Mouse (Mus musculus) ZHBTc4 (cell line): ENCODE results near the gene Nkain2.

Experiments
- DNase-seq: peaks from one replicate; pipeline ENCODE4 v3.0.0-alpha.2; 2011; ENCODE audit warnings: low read depth, low spot score

Gene Nkain2

GRCm38 (mm10) chr10:32576559-32577275 is 313.5 kb downstream of the Nkain2 start:
- no peak for DNase-seq

GRCm38 (mm10) chr10:32557673-32558072 is 332.6 kb downstream of the Nkain2 start:
- DNase-seq: no peak

- DNase-seq: no peak
Observed at GRCm38 (mm10) chr10:32536057-32536456, 354.2 kb downstream of the Nkain2 start.

- DNase-seq: no peak
Observed at GRCm38 (mm10) chr10:32510821-32511220, 379.4 kb downstream of the Nkain2 start.

GRCm38 (mm10) chr10:32494591-32495182 is 395.6 kb downstream of the Nkain2 start:
- no peak for DNase-seq

GRCm38 (mm10) chr10:32493600-32493999 is 396.7 kb downstream of the Nkain2 start:
- no peak for DNase-seq

- DNase-seq: no peak
Observed at GRCm38 (mm10) chr10:32462726-32463125, 427.5 kb downstream of the Nkain2 start.

GRCm38 (mm10) chr10:32439932-32440519 is 450.2 kb downstream of the Nkain2 start:
- DNase-seq: no peak

- no peak for DNase-seq
Observed at GRCm38 (mm10) chr10:32414228-32414627, 476.0 kb downstream of the Nkain2 start.

- no peak for DNase-seq
Observed at GRCm38 (mm10) chr10:32411331-32411730, 478.9 kb downstream of the Nkain2 start.

GRCm38 (mm10) chr10:32400961-32401360 is 489.3 kb downstream of the Nkain2 start:
- no peak for DNase-seq

GRCm38 (mm10) chr10:32393859-32394521 is 496.3 kb downstream of the Nkain2 start:
- no peak for DNase-seq

- DNase-seq: no peak
Observed at GRCm38 (mm10) chr10:32393326-32393725, 496.9 kb downstream of the Nkain2 start.

- no peak for DNase-seq
Observed at GRCm38 (mm10) chr10:32312754-32313153, 577.5 kb downstream of the Nkain2 start.

GRCm38 (mm10) chr10:32301024-32301597 is 589.2 kb downstream of the Nkain2 start:
- no peak for DNase-seq

- DNase-seq: no peak
Observed at GRCm38 (mm10) chr10:32290487-32290886, 599.8 kb downstream of the Nkain2 start.

- DNase-seq: no peak
Observed at GRCm38 (mm10) chr10:32283690-32284089, 606.6 kb downstream of the Nkain2 start.

GRCm38 (mm10) chr10:32243266-32243882 is 646.9 kb downstream of the Nkain2 start:
- no peak for DNase-seq

GRCm38 (mm10) chr10:32241168-32241567 is 649.1 kb downstream of the Nkain2 start:
- no peak for DNase-seq

- DNase-seq: no peak
Observed at GRCm38 (mm10) chr10:32182951-32183350, 707.3 kb downstream of the Nkain2 start.

GRCm38 (mm10) chr10:32091354-32091753 is 798.9 kb downstream of the Nkain2 start:
- DNase-seq: peak; percentile 48

GRCm38 (mm10) chr10:32060396-32060795 is 829.9 kb downstream of the Nkain2 start:
- no peak for DNase-seq
